Mouse (Mus musculus): ENCODE data around the gene Myrip. TPM values are rescaled to one million over a fixed set of nuclear protein-coding genes. Genes with fewer than 3 reads are reported as not detected.

Myrip gene
- polyA plus RNA-seq, 1 experiment from 2014 or later = 0.88 TPM

DNA sequence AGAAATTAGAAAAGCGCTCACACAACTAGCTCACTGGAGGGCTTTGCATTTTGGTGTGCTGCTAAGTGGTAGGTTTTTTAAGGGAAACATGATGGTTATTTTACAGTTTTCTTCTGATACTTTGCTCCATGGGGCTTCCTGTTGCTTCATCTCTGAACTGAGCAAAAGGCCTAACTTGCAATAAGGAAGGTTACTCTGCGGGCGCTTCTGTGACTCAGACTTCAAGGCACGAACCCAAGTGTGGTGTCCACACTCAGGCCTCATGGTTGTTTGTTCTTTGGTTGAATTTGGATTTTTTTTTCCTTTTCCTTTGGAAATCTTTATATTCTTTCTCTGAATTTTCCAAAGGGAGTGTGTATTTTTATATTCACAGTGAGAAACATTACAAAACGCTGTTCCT is 114.8 kb downstream of the Myrip start:
- 89% methylated on average over 5 of the region's 5 CpGs for WGBS
- ATAC-seq (ENCODE audit: insufficient read depth, low FRiP score, low TSS enrichment) (no peak), DNase-seq (ENCODE audit: low spot score) (no peak)
- Histone ChIP-seq H3K27ac (ENCODE audit: low read depth, low read length) (no peak overlapping the region), H3K36me3 (ENCODE audit: control insufficient read depth, insufficient read depth, low read length) (no peaks in the 10 kb centered on the region), H3K9ac (ENCODE audit: low read length) (no peak overlapping the region), H3K9me3 (ENCODE audit: control insufficient read depth, low read length) (no peaks in the 10 kb centered on the region), H3K27me3 (ENCODE audit: control insufficient read depth, insufficient read depth, low read length) (no peaks in the 10 kb centered on the region), H3K4me2 (ENCODE audit: low read depth) (no peak overlapping the region), H3K4me3 (ENCODE audit: low read depth, low read length) (no peak overlapping the region), H3K4me1 (ENCODE audit: control insufficient read depth, insufficient read depth, low read length) (no peaks in the 10 kb centered on the region)

GRCm38 (mm10) chr9:120416729-120417128 is 115.4 kb downstream of the Myrip start:
- Histone ChIP-seq H3K36me3 (ENCODE audit: control insufficient read depth, insufficient read depth, low read length) (no peaks in the 10 kb centered on the region), H3K27me3 (ENCODE audit: control insufficient read depth, insufficient read depth, low read length) (no peaks in the 10 kb centered on the region), H3K4me2 (ENCODE audit: low read depth) (no peak overlapping the region), H3K4me1 (ENCODE audit: control insufficient read depth, insufficient read depth, low read length) (no peaks in the 10 kb centered on the region), H3K4me3 (ENCODE audit: low read depth, low read length) (no peak overlapping the region), H3K9me3 (ENCODE audit: control insufficient read depth, low read length) (no peaks in the 10 kb centered on the region), H3K9ac (ENCODE audit: low read length) (no peak overlapping the region), H3K27ac (ENCODE audit: low read depth, low read length) (no peak overlapping the region)
- no peak for DNase-seq (ENCODE audit: low spot score)
- WGBS = 90% methylated on average over 5 of the region's 5 CpGs
- ATAC-seq (ENCODE audit: insufficient read depth, low FRiP score, low TSS enrichment) = no peak

- Histone ChIP-seq H3K9ac (ENCODE audit: low read length) (no peak overlapping the region), H3K9me3 (ENCODE audit: control insufficient read depth, low read length) (no peaks in the 10 kb centered on the region), H3K27ac (ENCODE audit: low read depth, low read length) (no peak overlapping the region), H3K36me3 (ENCODE audit: control insufficient read depth, insufficient read depth, low read length) (no peaks in the 10 kb centered on the region), H3K27me3 (ENCODE audit: control insufficient read depth, insufficient read depth, low read length) (no peaks in the 10 kb centered on the region), H3K4me2 (ENCODE audit: low read depth) (no peak overlapping the region), H3K4me1 (ENCODE audit: control insufficient read depth, insufficient read depth, low read length) (no peaks in the 10 kb centered on the region), H3K4me3 (ENCODE audit: low read depth, low read length) (no peak overlapping the region)
- 86% methylated on average over 7 of the region's 7 CpGs for WGBS
- no peak for ATAC-seq (ENCODE audit: insufficient read depth, low FRiP score, low TSS enrichment)
- DNase-seq (ENCODE audit: low spot score) = no peak
These were observed 117.3 kb downstream of the Myrip start for GRCm38 (mm10) chr9:120418582-120418981.

DNA sequence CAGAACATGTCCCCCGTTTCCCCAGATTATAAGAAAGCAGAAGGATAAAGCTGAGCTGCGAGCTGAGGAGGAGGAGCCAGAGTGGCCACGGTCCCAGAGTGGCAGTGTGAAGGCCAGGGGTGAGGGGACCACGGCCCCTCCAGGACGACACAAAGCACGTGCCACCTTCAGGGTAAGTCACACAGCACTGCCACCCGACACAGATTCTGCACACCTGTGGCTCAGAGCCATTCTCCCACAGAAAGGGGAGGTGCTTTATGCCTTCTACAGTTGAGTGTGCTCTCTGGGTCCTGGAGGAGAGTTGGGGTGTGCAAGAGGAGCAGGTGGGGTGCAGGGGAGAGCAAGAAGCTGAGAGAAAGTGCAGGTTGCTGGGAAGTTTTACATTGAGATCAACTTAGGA is 123.3 kb downstream of the Myrip start:
- no peaks in the 10 kb centered on the region for H3K36me3 ChIP-seq (ENCODE audit: control insufficient read depth, insufficient read depth, low read length)
- ATAC-seq (ENCODE audit: insufficient read depth, low FRiP score, low TSS enrichment) (no peak), DNase-seq (ENCODE audit: low spot score) (no peak)
- no peaks in the 10 kb centered on the region for H3K27me3 ChIP-seq (ENCODE audit: control insufficient read depth, insufficient read depth, low read length)
- no peak overlapping the region for H3K4me3 ChIP-seq (ENCODE audit: low read depth, low read length)
- no peak overlapping the region for H3K4me2 ChIP-seq (ENCODE audit: low read depth)
- no peaks in the 10 kb centered on the region for H3K9me3 ChIP-seq (ENCODE audit: control insufficient read depth, low read length)
- 73% methylated on average over 7 of the region's 7 CpGs for WGBS
- H3K4me1 ChIP-seq (ENCODE audit: control insufficient read depth, insufficient read depth, low read length) = no peaks in the 10 kb centered on the region
- no peak overlapping the region for H3K9ac ChIP-seq (ENCODE audit: low read length)
- no peak overlapping the region for H3K27ac ChIP-seq (ENCODE audit: low read depth, low read length)

DNA sequence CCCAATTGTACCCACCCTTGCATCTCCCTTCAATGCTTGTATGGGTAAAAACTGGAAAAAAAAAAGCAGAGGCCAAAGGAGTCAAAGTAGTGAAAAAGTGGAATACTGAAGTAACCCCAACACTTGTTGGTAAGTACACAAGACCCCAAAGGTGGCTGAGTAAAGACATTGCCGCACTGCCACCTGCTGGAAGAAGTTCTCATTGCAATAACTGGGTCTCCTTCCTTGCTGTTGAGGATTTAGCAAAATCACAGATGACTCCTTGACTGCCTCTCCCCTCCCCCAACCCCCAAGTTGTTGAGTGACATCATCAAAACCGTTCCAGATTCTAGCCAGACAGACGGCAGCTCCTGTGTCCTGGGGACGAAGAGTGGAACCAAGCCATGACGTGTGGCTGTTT is 124.5 kb downstream of the Myrip start:
- no peaks in the 10 kb centered on the region for H3K4me1 ChIP-seq (ENCODE audit: control insufficient read depth, insufficient read depth, low read length)
- no peak overlapping the region for H3K9ac ChIP-seq (ENCODE audit: low read length)
- ATAC-seq (ENCODE audit: insufficient read depth, low FRiP score, low TSS enrichment) = no peak
- no peak overlapping the region for H3K4me3 ChIP-seq (ENCODE audit: low read depth, low read length)
- no peaks in the 10 kb centered on the region for H3K27me3 ChIP-seq (ENCODE audit: control insufficient read depth, insufficient read depth, low read length)
- peak; percentile 73 for DNase-seq (ENCODE audit: low spot score)
- no peaks in the 10 kb centered on the region for H3K9me3 ChIP-seq (ENCODE audit: control insufficient read depth, low read length)
- WGBS = 39% methylated on average over 5 of the region's 5 CpGs
- H3K4me2 ChIP-seq (ENCODE audit: low read depth) = no peak overlapping the region
- no peak overlapping the region for H3K27ac ChIP-seq (ENCODE audit: low read depth, low read length)
- no peaks in the 10 kb centered on the region for H3K36me3 ChIP-seq (ENCODE audit: control insufficient read depth, insufficient read depth, low read length)

- ATAC-seq (ENCODE audit: insufficient read depth, low FRiP score, low TSS enrichment) = no peak
- WGBS = 80% methylated on average over 6 of the region's 6 CpGs
- H3K9ac ChIP-seq (ENCODE audit: low read length) = no peak overlapping the region
- H3K4me2 ChIP-seq (ENCODE audit: low read depth) = no peak overlapping the region
- no peaks in the 10 kb centered on the region for H3K27me3 ChIP-seq (ENCODE audit: control insufficient read depth, insufficient read depth, low read length)
- H3K36me3 ChIP-seq (ENCODE audit: control insufficient read depth, insufficient read depth, low read length) = no peaks in the 10 kb centered on the region
- no peaks in the 10 kb centered on the region for H3K9me3 ChIP-seq (ENCODE audit: control insufficient read depth, low read length)
- H3K4me1 ChIP-seq (ENCODE audit: control insufficient read depth, insufficient read depth, low read length) = no peaks in the 10 kb centered on the region
- DNase-seq (ENCODE audit: low spot score) = no peak
- no peak overlapping the region for H3K27ac ChIP-seq (ENCODE audit: low read depth, low read length)
- no peak overlapping the region for H3K4me3 ChIP-seq (ENCODE audit: low read depth, low read length)
These were observed 126.9 kb downstream of the Myrip start for GRCm38 (mm10) chr9:120428181-120428580.

DNA sequence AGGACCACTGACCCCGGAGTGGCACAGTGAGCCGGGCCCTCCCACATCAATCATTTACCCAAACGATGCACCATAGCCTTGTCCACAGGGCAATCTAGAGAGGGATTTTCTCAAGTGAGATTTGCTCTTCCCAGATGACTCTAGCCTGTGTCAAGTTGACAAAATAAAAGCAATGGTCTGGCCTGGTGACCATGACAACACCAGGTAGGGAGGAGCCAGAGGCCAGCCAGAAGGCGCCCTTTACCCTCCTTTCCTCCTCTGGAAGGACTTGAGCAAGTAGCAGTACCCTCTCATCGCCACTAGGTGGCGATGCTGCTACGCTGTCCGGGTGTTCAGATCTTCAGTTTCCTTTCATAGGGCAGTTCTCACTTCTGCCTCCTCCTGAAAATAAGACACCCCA is 132.4 kb downstream of the Myrip start:
- ATAC-seq (ENCODE audit: insufficient read depth, low FRiP score, low TSS enrichment) (0 out of 2 replicates have a peak, but pooled peaks have one; percentile 48), DNase-seq (ENCODE audit: low spot score) (peak; percentile 74)
- Histone ChIP-seq H3K4me2 (ENCODE audit: low read depth) (no peak overlapping the region), H3K27ac (ENCODE audit: low read depth, low read length) (no peak overlapping the region), H3K36me3 (ENCODE audit: control insufficient read depth, insufficient read depth, low read length) (no peaks in the 10 kb centered on the region), H3K9ac (ENCODE audit: low read length) (no peak overlapping the region), H3K9me3 (ENCODE audit: control insufficient read depth, low read length) (no peaks in the 10 kb centered on the region), H3K27me3 (ENCODE audit: control insufficient read depth, insufficient read depth, low read length) (no peaks in the 10 kb centered on the region), H3K4me1 (ENCODE audit: control insufficient read depth, insufficient read depth, low read length) (no peaks in the 10 kb centered on the region), H3K4me3 (ENCODE audit: low read depth, low read length) (no peak overlapping the region)
- WGBS = 31% methylated on average over 8 of the region's 8 CpGs

DNA sequence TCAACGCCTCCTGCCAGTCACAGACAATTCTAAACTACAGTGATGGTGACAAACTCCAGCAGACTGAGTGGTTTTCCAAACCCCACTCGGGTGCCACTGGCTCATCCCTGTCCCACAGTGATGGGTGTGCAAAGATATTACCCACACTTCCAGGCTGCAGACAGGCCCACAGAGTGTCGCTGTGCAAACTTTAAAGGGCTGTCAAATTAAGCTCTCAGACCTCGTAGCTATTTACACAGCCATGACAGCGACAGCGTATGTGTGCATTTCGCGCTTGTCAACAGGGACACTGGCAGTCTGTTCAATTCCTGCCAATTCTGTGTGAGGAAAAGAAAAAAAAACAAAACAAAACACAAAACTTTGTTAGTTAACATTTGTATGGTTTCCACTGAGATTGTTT is 134.5 kb downstream of the Myrip start:
- H3K27ac ChIP-seq (ENCODE audit: low read depth, low read length) = no peak overlapping the region
- DNase-seq (ENCODE audit: low spot score) = no peak
- no peak overlapping the region for H3K4me2 ChIP-seq (ENCODE audit: low read depth)

GRCm38 (mm10) chr9:120436854-120437253 is 135.5 kb downstream of the Myrip start:
- H3K4me1 ChIP-seq (ENCODE audit: control insufficient read depth, insufficient read depth, low read length) = no peaks in the 10 kb centered on the region
- no peak overlapping the region for H3K4me3 ChIP-seq (ENCODE audit: low read depth, low read length)
- no peaks in the 10 kb centered on the region for H3K36me3 ChIP-seq (ENCODE audit: control insufficient read depth, insufficient read depth, low read length)
- WGBS = 88% methylated on average over 2 of the region's 2 CpGs
- no peak for ATAC-seq (ENCODE audit: insufficient read depth, low FRiP score, low TSS enrichment)
- no peak for DNase-seq (ENCODE audit: low spot score)
- H3K4me2 ChIP-seq (ENCODE audit: low read depth) = no peak overlapping the region
- no peaks in the 10 kb centered on the region for H3K27me3 ChIP-seq (ENCODE audit: control insufficient read depth, insufficient read depth, low read length)
- 0 out of 2 replicates have a peak, but pooled peaks cover 3% of the 10 kb centered on the region for H3K9me3 ChIP-seq (ENCODE audit: control insufficient read depth, low read length)
- no peak overlapping the region for H3K27ac ChIP-seq (ENCODE audit: low read depth, low read length)
- H3K9ac ChIP-seq (ENCODE audit: low read length) = no peak overlapping the region

More for the DNA sequence above, 134.5 kb downstream of the Myrip start:
- Histone ChIP-seq H3K4me3 (ENCODE audit: low read depth, low read length) (no peak overlapping the region), H3K27me3 (ENCODE audit: control insufficient read depth, insufficient read depth, low read length) (no peaks in the 10 kb centered on the region), H3K9me3 (ENCODE audit: control insufficient read depth, low read length) (0 out of 2 replicates have a peak, but pooled peaks cover 3% of the 10 kb centered on the region), H3K36me3 (ENCODE audit: control insufficient read depth, insufficient read depth, low read length) (no peaks in the 10 kb centered on the region), H3K4me1 (ENCODE audit: control insufficient read depth, insufficient read depth, low read length) (no peaks in the 10 kb centered on the region), H3K9ac (ENCODE audit: low read length) (no peak overlapping the region)
- no peak for ATAC-seq (ENCODE audit: insufficient read depth, low FRiP score, low TSS enrichment)
- WGBS = 63% methylated on average over 8 of the region's 8 CpGs
